Mouse (Mus musculus): ENCODE measurements around the gene Rhox3h.
"Not testable (repeated sequence)": the region's sequence is repeated elsewhere in the genome, so short reads cannot be mapped to it uniquely, and the experiment has no call there.

The Rhox3h gene

GRCm38 (mm10) chrX:37668664-37669063 is at the start of gene Rhox3h:
TSS of gene Rhox3h (minus strand) at chrX:37668764.
- not testable (repeated sequence) for DNase-seq (ENCODE audit: low spot score)

DNA sequence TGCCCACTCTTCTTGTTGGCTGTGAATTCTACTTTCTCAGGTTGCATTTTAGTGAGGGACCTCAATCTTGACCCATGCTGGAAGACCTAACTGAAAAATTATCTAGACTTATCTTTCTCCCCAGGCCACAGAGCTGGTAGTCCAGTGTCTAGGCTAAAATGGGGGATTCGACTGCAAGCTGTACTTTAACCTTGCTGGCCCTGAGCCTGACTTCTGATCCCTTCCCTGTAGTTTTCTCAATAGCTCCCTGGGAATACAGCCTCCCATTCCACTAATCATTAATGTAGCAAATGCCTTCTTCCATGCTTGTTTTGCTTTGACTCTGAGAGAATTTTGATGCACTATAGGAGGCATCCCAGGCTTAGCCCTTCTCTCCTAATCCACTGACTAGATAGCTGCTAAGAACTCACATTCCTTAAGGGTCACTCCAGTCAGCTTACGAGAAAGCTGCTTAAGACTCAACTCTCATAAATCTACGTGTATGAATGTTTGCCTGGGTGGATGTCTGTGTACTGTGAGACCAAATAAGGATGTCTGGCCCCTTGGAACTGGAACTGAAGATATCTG is 33.3 kb upstream of the Rhox3h start:
- no peak for DNase-seq (ENCODE audit: low spot score)

DNA sequence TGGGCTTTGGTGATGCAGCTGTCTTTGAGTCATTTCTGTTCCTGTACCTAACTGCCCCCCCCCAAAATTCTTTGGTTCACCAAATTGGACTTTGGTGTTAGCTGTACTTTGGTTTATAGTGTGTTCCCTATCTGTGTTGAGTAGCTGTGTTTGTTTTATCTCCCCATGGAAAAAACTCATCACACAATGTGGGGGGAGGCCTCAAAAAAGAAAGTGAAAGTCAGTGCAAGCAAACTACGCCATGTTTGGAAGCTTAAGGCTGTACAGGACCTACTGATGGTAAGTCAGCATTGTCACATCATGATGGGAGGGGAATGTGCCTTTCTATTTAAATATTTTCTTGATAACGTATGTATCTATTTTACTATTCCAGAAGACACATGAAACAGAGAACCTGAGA is 23.7 kb upstream of the Rhox3h start:
- DNase-seq (ENCODE audit: low spot score): no peak

- no peak for DNase-seq (ENCODE audit: low spot score)
Observed at GRCm38 (mm10) chrX:37683031-37683715, 14.6 kb upstream of the Rhox3h start.

DNA sequence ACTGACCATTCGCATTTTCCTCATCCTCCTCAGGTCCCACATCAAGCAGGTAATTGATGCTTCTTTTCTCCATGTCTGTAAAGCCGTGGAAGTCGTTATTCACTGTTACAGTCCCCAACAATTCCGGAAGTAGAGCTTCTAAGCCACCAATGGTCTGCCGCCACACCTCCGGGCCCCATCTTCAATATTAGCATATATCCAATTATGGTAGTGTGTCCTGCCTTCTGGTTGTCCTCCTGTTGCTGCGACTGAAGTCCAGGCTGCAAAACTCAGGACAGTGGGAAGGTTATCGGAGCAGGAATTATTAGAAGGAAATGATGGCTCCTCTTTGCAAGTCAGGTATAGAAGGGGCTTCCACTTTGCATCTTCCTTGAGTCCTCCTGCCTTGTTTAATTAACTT is 4.6 kb upstream of the Rhox3h start, which contains the start of gene Rhox2h:
TSS of gene Rhox2h (minus strand) at position 101 of the 400 bp plus-strand sequence.
- DNase-seq (ENCODE audit: low spot score): not testable (repeated sequence)

GRCm38 (mm10) chrX:37651227-37651626 is 17.3 kb downstream of the Rhox3h start, which contains the start of gene Rhox4g:
TSS of gene Rhox4g (minus strand) at chrX:37651327.
- DNase-seq (ENCODE audit: low spot score): not testable (repeated sequence)

DNA sequence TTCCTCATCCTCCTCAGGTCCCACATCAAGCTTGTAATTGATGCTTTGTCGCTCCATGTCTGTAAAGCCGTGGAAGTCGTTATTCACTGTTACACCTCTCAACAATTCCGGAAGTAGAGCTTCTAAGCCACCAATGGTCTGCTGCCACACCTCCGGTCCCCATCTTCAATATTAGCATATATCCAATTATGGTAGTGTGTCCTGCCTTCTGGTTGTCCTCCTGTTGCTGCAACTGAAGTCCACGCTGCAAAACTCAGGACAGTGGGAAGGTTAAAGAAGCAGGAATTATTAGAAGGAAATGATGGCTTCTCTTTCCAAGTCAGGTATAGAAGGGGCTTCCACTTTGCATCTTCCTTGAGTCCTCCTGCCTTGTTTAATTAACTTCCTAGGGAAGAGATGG is 25.2 kb downstream of the Rhox3h start, which contains the start of gene Rhox2g:
TSS of gene Rhox2g (minus strand) at position 101 of the 400 bp plus-strand sequence.
- DNase-seq (ENCODE audit: low spot score): not testable (repeated sequence)

DNA sequence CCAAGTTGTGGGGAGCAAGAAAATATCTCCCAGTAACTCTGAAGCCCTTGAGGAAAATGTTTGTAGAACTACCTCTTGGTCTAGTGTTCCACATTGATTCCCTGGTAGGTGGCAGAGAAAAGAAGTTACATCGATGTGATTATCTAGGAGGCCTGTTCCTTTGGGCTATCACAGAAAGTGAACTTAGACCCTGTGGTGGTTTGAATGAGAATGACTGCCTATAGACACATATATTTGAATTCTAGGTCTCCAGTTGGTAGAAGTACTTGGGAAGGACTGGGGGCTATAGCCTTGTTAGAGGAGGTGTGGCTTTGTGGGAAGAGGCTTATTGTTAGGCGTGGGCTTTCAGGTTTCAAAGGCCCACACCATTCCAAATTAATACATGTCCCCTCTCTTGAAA is 40.1 kb downstream of the Rhox3h start, which contains the start of gene Rhox3g:
TSS of gene Rhox3g (minus strand) at position 101 of the 400 bp plus-strand sequence.
- not testable (repeated sequence) for DNase-seq (ENCODE audit: low spot score)
